Mouse (Mus musculus) neural tube, embryonic 13.5 days (tissue): ENCODE data around the gene Grik2. TPM values are rescaled to one million over a fixed set of nuclear protein-coding genes. Genes with fewer than 3 reads are reported as not detected.
A peak's percentile ranks its signal among the peaks of the same experiment; 100 is the strongest.

Experiments used
- ATAC-seq: fragments of 200-750 bp; cut with Nextera tagmentation; 2 replicates; pipeline ENCODE4 v1.8.0; 2017; ENCODE audit warnings: low read depth, mild to moderate bottlenecking, moderate TSS enrichment, moderate library complexity
- H3K27ac ChIP-seq: fragments of 300-500 bp; sonication (generic); replicated peaks from 2 replicates; pipeline ENCODE4 v1.5.1; 2015; ENCODE audit warnings: moderate library complexity, mild to moderate bottlenecking, inconsistent platforms
- H3K27me3 ChIP-seq: fragments of 300-500 bp; sonication (generic); 2 replicates; pipeline ENCODE4 v1.6.1; 2015; ENCODE audit warnings: mild to moderate bottlenecking, inconsistent platforms
- H3K36me3 ChIP-seq: fragments of 300-500 bp; sonication (generic); 2 replicates; pipeline ENCODE4 v1.6.1; 2015; ENCODE audit warnings: mild to moderate bottlenecking, inconsistent platforms
- H3K4me1 ChIP-seq: fragments of 300-500 bp; sonication (generic); replicated peaks from 2 replicates; pipeline ENCODE4 v1.6.1; 2015; ENCODE audit warnings: inconsistent platforms
- H3K4me2 ChIP-seq: fragments of 300-500 bp; sonication (generic); 2 replicates; pipeline ENCODE4 v1.6.1; 2015; ENCODE audit warnings: inconsistent platforms, mild to moderate bottlenecking, moderate library complexity
- H3K4me3 ChIP-seq: fragments of 300-500 bp; sonication (generic); 2 replicates; pipeline ENCODE4 v1.5.1; 2015; ENCODE audit warnings: mild to moderate bottlenecking, inconsistent platforms
- H3K9ac ChIP-seq: fragments of 300-500 bp; sonication (generic); 2 replicates; pipeline ENCODE4 v1.6.1; 2015; ENCODE audit warnings: moderate library complexity, mild to moderate bottlenecking, inconsistent platforms
- H3K9me3 ChIP-seq: fragments of 300-500 bp; sonication (generic); 2 replicates; pipeline ENCODE4 v1.6.1; 2016; ENCODE audit warnings: inconsistent platforms
- WGBS: fragments of 180-500 bp; shearing (Covaris S2); methylation state at CpG from one replicate; pipeline ENCODE4 v1.1.7; 2015; 5-methylcytosine and 5-hydroxymethylcytosine counted together
- polyA plus RNA-seq: library from polyadenylated mRNA; unstranded; fragments of >200 nt; fragmentation: Nextera tagmentation; extraction: Ambion mirVana; gene quantifications from 2 replicates; pipeline ENCODE4 v1.2.1, GENCODE M21; 2015

The Grik2 gene
- 26.9 and 28.6 TPM in 2 replicates for polyA plus RNA-seq

DNA sequence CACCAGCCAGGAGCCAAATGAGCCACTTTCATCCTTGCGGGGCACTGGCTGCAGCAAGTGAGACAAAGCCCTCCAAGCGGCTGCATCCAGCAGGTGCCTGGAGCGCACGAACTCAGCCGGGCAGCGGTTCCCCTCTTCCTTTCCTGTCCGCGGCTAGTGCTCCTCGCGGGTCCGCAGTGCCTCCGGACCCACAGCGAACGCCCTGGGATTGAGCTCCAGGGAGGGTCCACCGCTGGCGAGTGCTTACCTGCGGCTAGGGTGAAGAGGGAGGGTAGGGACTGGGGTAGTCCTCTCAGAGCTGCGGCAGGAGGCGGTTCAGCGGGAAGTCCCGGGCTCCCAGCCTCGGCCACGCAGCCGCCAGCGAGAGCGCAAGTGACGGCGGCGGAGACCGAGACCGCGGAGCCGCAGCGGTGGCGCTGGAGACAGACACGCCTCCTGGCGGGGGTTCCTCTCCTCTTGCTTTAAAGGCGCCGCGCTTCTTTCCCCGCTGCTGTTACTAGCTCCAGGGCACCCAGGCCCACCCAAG, at the start of gene Grik2:
Gene Grik2 (minus strand): TSS at position 386 of the 526 bp plus-strand sequence.
- WGBS, result 0% methylated on average over 41 of the region's 41 CpGs
- Histone ChIP-seq H3K9me3 (no peaks in the 10 kb centered on the region), H3K4me3 (peak within 1 kb of the TSS; percentile 86), H3K27ac (peak within 1 kb of the TSS; percentile 95), H3K4me1 (peaks cover 33% of the 10 kb centered on the region), H3K27me3 (no peaks in the 10 kb centered on the region), H3K9ac (peak within 1 kb of the TSS; percentile 91), H3K4me2 (peak within 1 kb of the TSS; percentile 69), H3K36me3 (no peaks in the 10 kb centered on the region)
- peak; percentile 85 for ATAC-seq

- Histone ChIP-seq H3K4me3 (no peak overlapping the region), H3K36me3 (no peaks in the 10 kb centered on the region), H3K4me2 (no peak overlapping the region), H3K27me3 (no peaks in the 10 kb centered on the region), H3K4me1 (no peaks in the 10 kb centered on the region), H3K9ac (no peak overlapping the region), H3K27ac (no peak overlapping the region), H3K9me3 (no peaks in the 10 kb centered on the region)
- no peak for ATAC-seq
- WGBS, result 93% methylated on average over 3 of the region's 3 CpGs
Observed at GRCm38 (mm10) chr10:49834392-49834791, 45.8 kb upstream of the Grik2 start.

DNA sequence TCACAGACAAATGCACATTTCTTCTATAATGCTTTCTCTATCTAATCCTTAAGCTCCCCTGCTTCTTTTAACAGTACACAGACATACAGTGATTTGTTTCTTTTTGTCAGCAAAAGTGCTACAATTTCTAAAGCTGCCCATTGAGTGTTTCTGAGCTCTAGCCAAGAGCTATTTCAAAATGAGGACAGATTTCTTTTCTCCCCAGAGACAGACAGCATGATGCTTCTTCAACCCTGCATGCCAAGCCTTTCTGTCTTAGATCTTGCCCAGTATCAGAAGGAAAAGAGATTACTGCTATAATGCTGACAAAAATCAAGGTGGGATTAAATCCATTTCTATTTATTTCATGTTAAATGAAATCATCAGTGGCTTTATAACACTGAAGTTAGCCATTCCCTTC, 18.7 kb upstream of the Grik2 start:
- Histone ChIP-seq H3K36me3 (no peaks in the 10 kb centered on the region), H3K27me3 (no peaks in the 10 kb centered on the region), H3K4me2 (no peak overlapping the region), H3K9ac (no peak overlapping the region), H3K4me1 (0 out of 2 replicates have a peak, but pooled peaks cover 3% of the 10 kb centered on the region), H3K27ac (no peak overlapping the region), H3K9me3 (no peaks in the 10 kb centered on the region), H3K4me3 (no peak overlapping the region)
- no peak for ATAC-seq

GRCm38 (mm10) chr10:49801001-49801400, 12.4 kb upstream of the Grik2 start:
- ATAC-seq, result no peak
- H3K9me3 ChIP-seq, result no peaks in the 10 kb centered on the region
- no peak overlapping the region for H3K4me3 ChIP-seq
- H3K4me1 ChIP-seq, result no peaks in the 10 kb centered on the region
- H3K4me2 ChIP-seq, result no peak overlapping the region
- no peak overlapping the region for H3K27ac ChIP-seq
- no peaks in the 10 kb centered on the region for H3K27me3 ChIP-seq
- WGBS, result 76% methylated on average over 1 of the region's 1 CpGs
- H3K9ac ChIP-seq, result no peak overlapping the region
- H3K36me3 ChIP-seq, result no peaks in the 10 kb centered on the region

- Histone ChIP-seq H3K27me3 (no peaks in the 10 kb centered on the region), H3K27ac (no peak overlapping the region), H3K9me3 (no peaks in the 10 kb centered on the region), H3K4me1 (peaks cover 16% of the 10 kb centered on the region), H3K9ac (no peak overlapping the region), H3K4me3 (no peak overlapping the region), H3K4me2 (no peak overlapping the region), H3K36me3 (no peaks in the 10 kb centered on the region)
- no peak for ATAC-seq
Observed at GRCm38 (mm10) chr10:49794129-49794528, 5.6 kb upstream of the Grik2 start.

- Histone ChIP-seq H3K9me3 (no peaks in the 10 kb centered on the region), H3K27me3 (no peaks in the 10 kb centered on the region), H3K4me1 (peaks cover 24% of the 10 kb centered on the region), H3K4me3 (no peak overlapping the region), H3K36me3 (no peaks in the 10 kb centered on the region), H3K27ac (0 out of 2 replicates have a peak overlapping the region, but pooled peaks have one; percentile 24), H3K4me2 (peak overlapping the region; percentile 69), H3K9ac (no peak overlapping the region)
- WGBS, result 20% methylated on average over 8 of the region's 8 CpGs
- ATAC-seq, result no peak
Observed at GRCm38 (mm10) chr10:49790326-49790725, 1.8 kb upstream of the Grik2 start.

DNA sequence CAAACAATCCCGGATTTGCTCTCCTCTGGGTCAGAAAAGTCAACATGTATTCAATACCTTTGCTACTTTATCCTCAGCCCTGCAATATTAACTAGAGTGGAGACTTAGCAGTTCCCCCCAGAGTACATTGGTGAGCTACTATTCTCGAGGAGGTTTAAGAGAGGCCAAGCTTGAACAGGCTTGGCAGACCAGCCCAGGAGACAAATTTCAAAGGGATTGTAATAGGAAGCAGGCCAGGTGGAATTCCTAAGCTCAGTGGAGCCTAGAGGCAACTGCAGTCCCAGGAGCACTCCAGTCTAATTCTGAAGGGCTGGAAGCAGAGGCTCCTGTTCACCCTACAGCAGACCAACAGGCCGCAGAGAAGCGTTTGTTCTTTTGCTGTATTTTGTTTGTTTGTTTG, 1.1 kb upstream of the Grik2 start:
- ATAC-seq, result no peak
- no peaks in the 10 kb centered on the region for H3K36me3 ChIP-seq
- H3K4me3 ChIP-seq, result peak overlapping the region; percentile 86; the same call in 1 of the 2 replicates
- H3K4me1 ChIP-seq, result peaks cover 27% of the 10 kb centered on the region
- H3K4me2 ChIP-seq, result peak overlapping the region; percentile 69
- H3K9me3 ChIP-seq, result no peaks in the 10 kb centered on the region
- H3K27me3 ChIP-seq, result no peaks in the 10 kb centered on the region
- H3K27ac ChIP-seq, result no peak overlapping the region
- WGBS, result 54% methylated on average over 4 of the region's 4 CpGs
- H3K9ac ChIP-seq, result no peak overlapping the region

GRCm38 (mm10) chr10:49788914-49789313, 348 bp upstream of the Grik2 start:
- ATAC-seq, result peak; percentile 71
- WGBS, result 9% methylated on average over 5 of the region's 5 CpGs
- peak overlapping the region; percentile 91 for H3K9ac ChIP-seq

GRCm38 (mm10) chr10:49786630-49787029, 1.9 kb downstream of the Grik2 start:
- peak overlapping the region; percentile 64 for H3K9ac ChIP-seq
- H3K27ac ChIP-seq, result peak overlapping the region; percentile 11; the same call in 1 of the 2 replicates
- no peaks in the 10 kb centered on the region for H3K27me3 ChIP-seq
- H3K4me2 ChIP-seq, result peak overlapping the region; percentile 69
- no peaks in the 10 kb centered on the region for H3K9me3 ChIP-seq
- peak overlapping the region; percentile 86 for H3K4me3 ChIP-seq
- WGBS, result 30% methylated on average over 3 of the region's 3 CpGs
- H3K36me3 ChIP-seq, result no peaks in the 10 kb centered on the region
- ATAC-seq, result no peak
- H3K4me1 ChIP-seq, result peaks cover 42% of the 10 kb centered on the region

More at GRCm38 (mm10) chr10:49788914-49789313, 348 bp upstream of the Grik2 start:
- Histone ChIP-seq H3K9me3 (no peaks in the 10 kb centered on the region), H3K36me3 (no peaks in the 10 kb centered on the region), H3K4me3 (peak overlapping the region; percentile 86), H3K4me2 (peak overlapping the region; percentile 69), H3K27ac (peak overlapping the region; percentile 95), H3K4me1 (peaks cover 29% of the 10 kb centered on the region), H3K27me3 (no peaks in the 10 kb centered on the region)

GRCm38 (mm10) chr10:49785477-49785876, 3.1 kb downstream of the Grik2 start:
- H3K4me1 ChIP-seq, result peaks cover 51% of the 10 kb centered on the region
- H3K4me3 ChIP-seq, result peak overlapping the region; percentile 35
- ATAC-seq, result no peak
- H3K9me3 ChIP-seq, result no peaks in the 10 kb centered on the region
- no peaks in the 10 kb centered on the region for H3K36me3 ChIP-seq
- H3K27me3 ChIP-seq, result no peaks in the 10 kb centered on the region
- H3K4me2 ChIP-seq, result peak overlapping the region; percentile 69
- H3K9ac ChIP-seq, result peak overlapping the region; percentile 63
- 39% methylated on average over 2 of the region's 2 CpGs for WGBS
- peak overlapping the region; percentile 42 for H3K27ac ChIP-seq

- 14% methylated on average over 2 of the region's 2 CpGs for WGBS
- H3K9ac ChIP-seq, result peak overlapping the region; percentile 63; the same call in 1 of the 2 replicates
Observed at GRCm38 (mm10) chr10:49784831-49785230, 3.7 kb downstream of the Grik2 start.

DNA sequence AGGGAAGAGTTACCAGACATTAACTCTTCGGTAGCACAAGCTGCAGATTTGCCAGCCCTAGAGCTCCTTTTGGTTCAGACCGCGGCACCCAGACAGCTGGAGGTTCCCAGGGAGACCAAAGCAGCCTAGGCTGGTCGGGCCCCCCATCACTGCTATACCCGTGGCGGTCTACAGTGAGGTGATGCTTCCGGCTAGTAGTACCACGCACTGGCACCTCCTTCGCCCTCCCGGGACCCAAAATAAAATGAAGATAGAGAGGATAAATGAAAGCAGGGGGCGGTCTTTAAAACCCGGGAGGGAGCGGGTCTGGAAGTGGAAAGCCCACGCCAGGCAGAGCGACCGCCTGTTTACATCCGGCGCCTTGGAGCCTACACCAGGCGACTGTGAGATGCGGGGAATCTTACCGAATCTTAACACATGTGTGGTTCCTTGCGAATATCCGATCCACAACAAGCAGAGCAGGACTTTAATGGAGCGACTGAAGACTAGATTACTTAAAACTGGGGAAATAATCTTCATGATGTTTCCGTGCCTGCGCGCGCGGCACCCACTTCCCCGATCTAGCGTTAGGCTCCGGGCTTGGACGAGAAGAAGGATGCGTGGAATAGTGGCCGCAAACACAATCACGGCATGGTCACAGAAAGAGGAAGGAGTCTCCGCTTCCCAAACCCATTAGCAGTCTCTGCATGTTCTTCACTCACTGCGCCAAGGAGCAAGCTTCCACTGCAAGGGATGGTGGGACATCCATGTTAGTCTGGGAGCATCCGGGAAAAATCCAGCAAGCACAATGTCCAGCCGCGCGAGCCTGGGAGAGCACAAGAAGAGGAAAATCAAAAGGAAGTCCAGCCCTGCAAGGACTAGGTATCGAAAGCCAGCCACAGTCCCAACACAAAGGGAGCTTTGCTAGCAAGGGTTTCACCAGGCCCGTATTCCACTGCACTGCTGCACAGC, 5.5 kb downstream of the Grik2 start:
- Histone ChIP-seq H3K9me3 (no peaks in the 10 kb centered on the region), H3K4me2 (peak overlapping the region; percentile 80), H3K9ac (peak overlapping the region; percentile 84), H3K27me3 (no peaks in the 10 kb centered on the region), H3K4me1 (peaks cover 56% of the 10 kb centered on the region), H3K36me3 (no peaks in the 10 kb centered on the region), H3K27ac (peak overlapping the region; percentile 92), H3K4me3 (peak overlapping the region; percentile 64)
- ATAC-seq, result peak; percentile 82
- WGBS, result under 1% methylated on average over 44 of the region's 44 CpGs

More at GRCm38 (mm10) chr10:49784831-49785230, 3.7 kb downstream of the Grik2 start:
- peak overlapping the region; percentile 69 for H3K4me2 ChIP-seq
- peak overlapping the region; percentile 35 for H3K4me3 ChIP-seq
- H3K27ac ChIP-seq, result no peak overlapping the region
- peaks cover 51% of the 10 kb centered on the region for H3K4me1 ChIP-seq
- no peaks in the 10 kb centered on the region for H3K9me3 ChIP-seq
- no peaks in the 10 kb centered on the region for H3K36me3 ChIP-seq
- no peaks in the 10 kb centered on the region for H3K27me3 ChIP-seq
- no peak for ATAC-seq
